Mouse (Mus musculus) testis, adult 2 months (tissue): ENCODE results near the gene Gm49601. TPM values are rescaled to one million over a fixed set of nuclear protein-coding genes. Genes with fewer than 3 reads are reported as not detected.

Source experiments
- H3K27ac ChIP-seq: fragments of 200-500 bp; 2 replicates; pipeline ENCODE4 v1.5.1; 2012; ENCODE audit warnings: low read depth, low read length; ENCODE audit not compliant: control insufficient read depth, insufficient read depth
- H3K27me3 ChIP-seq: fragments of 200-500 bp; 2 replicates; pipeline ENCODE4 v1.6.1; 2012; ENCODE audit warnings: mild to moderate bottlenecking, low read length, moderate library complexity; ENCODE audit not compliant: control insufficient read depth, insufficient read depth
- H3K36me3 ChIP-seq: fragments of 200-500 bp; 2 replicates; pipeline ENCODE4 v1.6.1; 2012; ENCODE audit warnings: mild to moderate bottlenecking, low read length; ENCODE audit not compliant: control insufficient read depth, insufficient read depth
- H3K4me1 ChIP-seq: fragments of 200-500 bp; 2 replicates; pipeline ENCODE4 v1.6.1; 2012; ENCODE audit warnings: low read length; ENCODE audit not compliant: control insufficient read depth, insufficient read depth
- H3K4me3 ChIP-seq: fragments of 200-500 bp; 2 replicates; pipeline ENCODE4 v1.5.1; 2012; ENCODE audit warnings: low read depth, mild to moderate bottlenecking, low read length, moderate library complexity, mixed read lengths; ENCODE audit not compliant: control insufficient read depth
- CTCF ChIP-seq: fragments of 200-500 bp; IDR thresholded peaks from 2 replicates; pipeline ENCODE4 v1.5.1; 2012; ENCODE audit warnings: low read depth, mild to moderate bottlenecking, inconsistent platforms, low read length, moderate library complexity; ENCODE audit not compliant: control insufficient read depth, insufficient read depth, insufficient replicate concordance
- POLR2A ChIP-seq: fragments of 200-500 bp; IDR thresholded peaks from 2 replicates; pipeline ENCODE4 v1.6.1; 2012; ENCODE audit warnings: low read depth, mild to moderate bottlenecking, inconsistent platforms, low read length, moderate library complexity; ENCODE audit not compliant: control insufficient read depth
- polyA plus RNA-seq: library from polyadenylated mRNA; depleted of rRNA; stranded (reverse); fragments of >200 nt; gene quantifications from 2 replicates; pipeline ENCODE4 v1.2.3, GENCODE M21; 2012; rRNA removed

Gm49601 gene
- polyA plus RNA-seq, result 9.5 and 11.6 TPM in 2 replicates

GRCm38 (mm10) chr16:18626376-18626878, at the start of gene Gm49601:
TSS of gene Gm49601 (minus strand) at chr16:18626427.
- Histone ChIP-seq H3K27me3 (no peaks in the 10 kb centered on the region), H3K36me3 (no peaks in the 10 kb centered on the region), H3K27ac (peak within 1 kb of the TSS; percentile 32; the same call in 1 of the 2 replicates), H3K4me3 (peak within 1 kb of the TSS; percentile 84), H3K4me1 (peaks cover 48% of the 10 kb centered on the region)
- peak; percentile 93 for TF ChIP-seq CTCF
- TF ChIP-seq POLR2A, result peak; percentile 46; the same call in 1 of the 2 replicates

- no peaks in the 10 kb centered on the region for H3K27me3 ChIP-seq
- no peaks in the 10 kb centered on the region for H3K4me1 ChIP-seq
- no peak overlapping the region for H3K4me3 ChIP-seq
- no peaks in the 10 kb centered on the region for H3K36me3 ChIP-seq
- no peak for TF ChIP-seq CTCF
- no peak for TF ChIP-seq POLR2A
- no peak overlapping the region for H3K27ac ChIP-seq
These were observed 46.8 kb upstream of the Gm49601 start for GRCm38 (mm10) chr16:18673005-18673404.

GRCm38 (mm10) chr16:18672027-18672426, 45.8 kb upstream of the Gm49601 start:
- Histone ChIP-seq H3K27ac (no peak overlapping the region), H3K27me3 (no peaks in the 10 kb centered on the region), H3K36me3 (no peaks in the 10 kb centered on the region), H3K4me1 (no peaks in the 10 kb centered on the region), H3K4me3 (no peak overlapping the region)
- TF ChIP-seq CTCF, result no peak
- no peak for TF ChIP-seq POLR2A

GRCm38 (mm10) chr16:18669914-18670313, 43.7 kb upstream of the Gm49601 start:
- no peak for TF ChIP-seq CTCF
- TF ChIP-seq POLR2A, result no peak
- Histone ChIP-seq H3K36me3 (no peaks in the 10 kb centered on the region), H3K4me1 (no peaks in the 10 kb centered on the region)

GRCm38 (mm10) chr16:18658597-18658996, 32.4 kb upstream of the Gm49601 start:
- Histone ChIP-seq H3K27me3 (no peaks in the 10 kb centered on the region), H3K4me3 (no peak overlapping the region), H3K27ac (no peak overlapping the region), H3K36me3 (no peaks in the 10 kb centered on the region), H3K4me1 (no peaks in the 10 kb centered on the region)
- no peak for TF ChIP-seq POLR2A
- TF ChIP-seq CTCF, result no peak

More at GRCm38 (mm10) chr16:18669914-18670313, 43.7 kb upstream of the Gm49601 start:
- Histone ChIP-seq H3K27me3 (no peaks in the 10 kb centered on the region), H3K27ac (no peak overlapping the region), H3K4me3 (no peak overlapping the region)

- Histone ChIP-seq H3K27me3 (no peaks in the 10 kb centered on the region), H3K27ac (no peak overlapping the region), H3K4me3 (no peak overlapping the region), H3K4me1 (no peaks in the 10 kb centered on the region), H3K36me3 (no peaks in the 10 kb centered on the region)
- TF ChIP-seq CTCF (no peak), POLR2A (no peak)
These were observed 29.3 kb upstream of the Gm49601 start for GRCm38 (mm10) chr16:18655372-18656098.

GRCm38 (mm10) chr16:18653290-18654160, 27.3 kb upstream of the Gm49601 start:
- no peak overlapping the region for H3K27ac ChIP-seq
- H3K36me3 ChIP-seq, result no peaks in the 10 kb centered on the region
- no peak overlapping the region for H3K4me3 ChIP-seq
- no peaks in the 10 kb centered on the region for H3K4me1 ChIP-seq
- TF ChIP-seq CTCF, result no peak
- TF ChIP-seq POLR2A, result no peak
- no peaks in the 10 kb centered on the region for H3K27me3 ChIP-seq

GRCm38 (mm10) chr16:18649126-18649525, 22.9 kb upstream of the Gm49601 start:
- no peaks in the 10 kb centered on the region for H3K27me3 ChIP-seq
- no peak overlapping the region for H3K27ac ChIP-seq
- no peaks in the 10 kb centered on the region for H3K36me3 ChIP-seq
- H3K4me1 ChIP-seq, result no peaks in the 10 kb centered on the region
- H3K4me3 ChIP-seq, result no peak overlapping the region
- TF ChIP-seq CTCF, result no peak
- no peak for TF ChIP-seq POLR2A
